Mouse (Mus musculus) MEL (cell line): Measurements from ENCODE around the gene Polrmt. TPM values are rescaled to one million over a fixed set of nuclear protein-coding genes. Genes with fewer than 3 reads are reported as not detected.

ENCODE experiments used
- DNase-seq: peaks from one replicate; pipeline ENCODE4 v3.0.0; 2011; ENCODE audit warnings: low read depth, low spot score
- H3K27ac ChIP-seq: 2 replicates; pipeline ENCODE4 v1.5.1; 2012; ENCODE audit warnings: low read depth, mild to moderate bottlenecking, control low read depth, low read length, moderate library complexity; ENCODE audit not compliant: control insufficient read depth
- H3K27me3 ChIP-seq, 2 experiments: fragments of 150-350 bp in 1 of 2; sonication (generic) in 1 of 2; 2 replicates each; pipeline ENCODE4 v1.6.1; 2012; ENCODE audit warnings: low read length in 2 of 2, mild to moderate bottlenecking in 2 of 2, improper control_type of control experiment in 1 of 2, moderate library complexity in 1 of 2; ENCODE audit not compliant: insufficient read depth in 2 of 2, control insufficient read depth in 1 of 2
- H3K36me3 ChIP-seq, 2 experiments: 2 replicates each; pipeline ENCODE4 v1.6.1; 2012 to 2014; ENCODE audit warnings: low read length in 2 of 2, improper control_type of control experiment in 1 of 2, inconsistent platforms in 1 of 2, mild to moderate bottlenecking in 1 of 2; ENCODE audit not compliant: insufficient read depth in 2 of 2, control insufficient read depth in 1 of 2
- H3K4me1 ChIP-seq, 2 experiments: fragments of 150-350 bp in 1 of 2; sonication (generic) in 1 of 2; 2 replicates each; pipeline ENCODE4 v1.6.1; 2012; ENCODE audit warnings: low read length in 2 of 2, improper control_type of control experiment in 1 of 2, mild to moderate bottlenecking in 1 of 2; ENCODE audit not compliant: insufficient read depth in 2 of 2, control insufficient read depth in 1 of 2
- H3K4me3 ChIP-seq, 2 experiments: fragments of 150-350 bp in 1 of 2; sonication (generic) in 1 of 2; 2 replicates each; pipeline ENCODE4 v1.5.1; 2012; ENCODE audit warnings: low read depth in 2 of 2, low read length in 2 of 2, mild to moderate bottlenecking in 2 of 2, moderate library complexity in 2 of 2, control low read depth in 1 of 2, improper control_type of control experiment in 1 of 2; ENCODE audit not compliant: control insufficient read depth in 1 of 2, insufficient read depth in 1 of 2
- H3K79me2 ChIP-seq: 2 replicates; pipeline ENCODE4 v1.6.1; 2012; ENCODE audit warnings: mild to moderate bottlenecking, low read length, moderate library complexity; ENCODE audit not compliant: control insufficient read depth, poor library complexity, insufficient read depth
- H3K9ac ChIP-seq: 2 replicates; pipeline ENCODE4 v1.6.1; 2012; ENCODE audit warnings: low read depth, mild to moderate bottlenecking, control low read depth, low read length, moderate library complexity; ENCODE audit not compliant: control insufficient read depth, poor library complexity, severe bottlenecking
- H3K9me3 ChIP-seq: fragments of 150-350 bp; sonication (generic); replicated peaks from 2 replicates; pipeline ENCODE4 v1.6.1; 2012; ENCODE audit warnings: mild to moderate bottlenecking, low read length, improper control_type of control experiment, moderate library complexity; ENCODE audit not compliant: insufficient read depth
- BHLHE40 ChIP-seq: IDR thresholded peaks from 2 replicates; pipeline ENCODE4 v1.6.1; 2012; ENCODE audit warnings: low read depth, mild to moderate bottlenecking, inconsistent platforms, low read length, improper control_type of control experiment, borderline replicate concordance
- CHD1 ChIP-seq: IDR thresholded peaks from 2 replicates; pipeline ENCODE4 v1.6.1; 2012; ENCODE audit warnings: low read depth, mild to moderate bottlenecking, inconsistent platforms, low read length, improper control_type of control experiment
- ELF1 ChIP-seq: IDR thresholded peaks from 2 replicates; pipeline ENCODE4 v1.6.1; 2014; ENCODE audit warnings: low read depth, mild to moderate bottlenecking, inconsistent platforms, low read length, improper control_type of control experiment, moderate library complexity
- EP300 ChIP-seq, 2 experiments: IDR thresholded peaks; 2 replicates each; pipeline ENCODE4 v1.6.1; 2011; ENCODE audit warnings: improper control_type of control experiment in 2 of 2, low read length in 2 of 2, low read depth in 1 of 2, mild to moderate bottlenecking in 1 of 2
- GABPA ChIP-seq: IDR thresholded peaks from 2 replicates; pipeline ENCODE4 v1.6.1; 2012; ENCODE audit warnings: low read depth, mild to moderate bottlenecking, inconsistent platforms, low read length, improper control_type of control experiment, moderate library complexity
- GATA1 ChIP-seq: IDR thresholded peaks from 2 replicates; pipeline ENCODE4 v1.6.1; 2011; ENCODE audit warnings: low read depth, low read length, improper control_type of control experiment
- HCFC1 ChIP-seq: IDR thresholded peaks from 2 replicates; pipeline ENCODE4 v1.6.1; 2012; ENCODE audit warnings: low read depth, mild to moderate bottlenecking, inconsistent platforms, low read length, improper control_type of control experiment, moderate library complexity
- KAT2A ChIP-seq: conservative IDR thresholded peaks from 2 replicates; pipeline ENCODE4 v1.6.1; 2012; ENCODE audit warnings: low read depth, low read length, improper control_type of control experiment, inconsistent platforms
- MAFK ChIP-seq: IDR thresholded peaks from 2 replicates; pipeline ENCODE4 v1.6.1; 2011; ENCODE audit warnings: low read depth, mild to moderate bottlenecking, low read length, improper control_type of control experiment, borderline replicate concordance
- MAX ChIP-seq: IDR thresholded peaks from 2 replicates; pipeline ENCODE4 v1.6.1; 2011; ENCODE audit warnings: low read length, improper control_type of control experiment
- MAZ ChIP-seq: IDR thresholded peaks from 2 replicates; pipeline ENCODE4 v1.6.1; 2012; ENCODE audit warnings: low read depth, mild to moderate bottlenecking, inconsistent platforms, low read length, improper control_type of control experiment
- MYC ChIP-seq: IDR thresholded peaks from 2 replicates; pipeline ENCODE4 v1.6.1; 2011; ENCODE audit warnings: low read depth, mild to moderate bottlenecking, low read length, improper control_type of control experiment, moderate library complexity
- NELFE ChIP-seq: IDR thresholded peaks from 2 replicates; pipeline ENCODE4 v1.6.1; 2011; ENCODE audit warnings: low read depth, low read length, improper control_type of control experiment
- NRF1 ChIP-seq: IDR thresholded peaks from 2 replicates; pipeline ENCODE4 v1.6.1; 2014; ENCODE audit warnings: low read depth, mild to moderate bottlenecking, inconsistent platforms, low read length, improper control_type of control experiment, moderate library complexity; ENCODE audit not compliant: poor library complexity, insufficient read depth, severe bottlenecking
- POLR2A ChIP-seq, 2 experiments: IDR thresholded peaks; 2 replicates each; pipeline ENCODE4 v1.6.1; 2011 to 2012; ENCODE audit warnings: low read length in 2 of 2, mild to moderate bottlenecking in 2 of 2, control low read depth in 1 of 2, improper control_type of control experiment in 1 of 2, low read depth in 1 of 2, moderate library complexity in 1 of 2; ENCODE audit not compliant: control insufficient read depth in 1 of 2, insufficient read depth in 1 of 2, poor library complexity in 1 of 2
- POLR2AphosphoS2 ChIP-seq: IDR thresholded peaks from 2 replicates; pipeline ENCODE4 v1.6.1; 2011; ENCODE audit warnings: low read length, improper control_type of control experiment
- POLR2AphosphoS5 ChIP-seq: IDR thresholded peaks from 2 replicates; pipeline ENCODE4 v1.6.1; 2012; ENCODE audit warnings: low read depth, borderline replicate concordance, mild to moderate bottlenecking, inconsistent platforms, low read length, moderate library complexity, mixed read lengths
- RCOR1 ChIP-seq: IDR thresholded peaks from 2 replicates; pipeline ENCODE4 v1.6.1; 2012; ENCODE audit warnings: low read depth, mild to moderate bottlenecking, inconsistent platforms, low read length, improper control_type of control experiment
- SMC3 ChIP-seq: IDR thresholded peaks from 2 replicates; pipeline ENCODE4 v1.6.1; 2011; ENCODE audit warnings: low read depth, low read length, improper control_type of control experiment
- TBP ChIP-seq: IDR thresholded peaks from 2 replicates; pipeline ENCODE4 v1.8.0; 2011; ENCODE audit warnings: low read depth, low read length, improper control_type of control experiment
- UBTF ChIP-seq: IDR thresholded peaks from 2 replicates; pipeline ENCODE4 v1.6.1; 2012; ENCODE audit warnings: low read depth, mild to moderate bottlenecking, inconsistent platforms, low read length, improper control_type of control experiment, moderate library complexity, borderline replicate concordance; ENCODE audit not compliant: insufficient read depth
- polyA plus RNA-seq, 2 experiments: library from polyadenylated mRNA; stranded (reverse) in 1 of 2; unstranded in 1 of 2; fragments of >175 nt in 1 of 2; fragments of >200 nt in 1 of 2; gene quantifications; 2 replicates each; pipeline versions ENCODE4 v1.2.1 to v1.2.4; 2012; ENCODE audit warnings: low replicate concordance in 2 of 2, low read depth in 1 of 2; ENCODE audit not compliant: insufficient read length in 2 of 2, insufficient read depth in 1 of 2, missing spikeins in 1 of 2
- total RNA-seq: library from RNA; depleted of rRNA; stranded (reverse); fragments of 300-350 nt; gene quantifications from 2 replicates; pipeline ENCODE4 v1.2.3, GENCODE M21; 2012

The Polrmt gene
- total and polyA plus RNA-seq, 3 experiments, result 35.7 to 66.9 TPM; not detected in 1

DNA sequence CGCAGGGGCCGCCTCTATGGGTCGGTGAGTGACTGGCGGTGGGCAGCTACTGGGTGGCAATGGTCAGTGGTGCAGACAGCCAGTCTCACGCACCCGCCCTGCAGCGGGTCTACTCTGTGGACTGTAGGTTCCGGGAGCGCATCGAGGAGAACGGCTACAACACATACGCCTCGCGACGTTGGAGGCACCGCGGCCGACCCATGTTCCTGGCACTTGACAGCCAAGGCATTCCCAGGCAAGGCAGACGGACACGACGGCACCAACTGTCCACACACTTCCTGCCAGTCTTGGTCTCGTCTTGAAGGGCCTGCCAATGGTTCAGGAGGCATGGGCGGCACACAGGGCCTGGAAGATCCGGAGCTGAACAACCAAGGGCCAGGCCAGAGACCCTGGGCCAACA, 10.3 kb upstream of the Polrmt start:
- H3K4me3 ChIP-seq, result no peak overlapping the region
- no peaks in the 10 kb centered on the region for H3K79me2 ChIP-seq
- no peak overlapping the region for H3K9ac ChIP-seq
- TF ChIP-seq GABPA (no peak), UBTF (no peak), POLR2A (IDR thresholded peaks at IDR 0.05; ENCODE audit: control insufficient read depth in 1 of 2, insufficient read depth in 1 of 2, low read depth in 1 of 2, low read length in 2 of 2, poor library complexity in 1 of 2) (no peak), BHLHE40 (no peak), POLR2AphosphoS5 (no peak), EP300 (IDR thresholded peaks at IDR 0.05; ENCODE audit: low read depth in 1 of 2, low read length in 2 of 2) (no peak), TBP (no peak), NELFE (no peak), MAFK (no peak), MAZ (no peak)
- H3K4me1 ChIP-seq, result no peaks in the 10 kb centered on the region
- no peak for DNase-seq
- H3K27ac ChIP-seq, result no peak overlapping the region
- no peaks in the 10 kb centered on the region for H3K27me3 ChIP-seq
- peaks cover 0 to 4% of the 10 kb centered on the region in 2 experiments; a peak in 1 of 4 replicates for H3K36me3 ChIP-seq
- no peaks in the 10 kb centered on the region for H3K9me3 ChIP-seq

DNA sequence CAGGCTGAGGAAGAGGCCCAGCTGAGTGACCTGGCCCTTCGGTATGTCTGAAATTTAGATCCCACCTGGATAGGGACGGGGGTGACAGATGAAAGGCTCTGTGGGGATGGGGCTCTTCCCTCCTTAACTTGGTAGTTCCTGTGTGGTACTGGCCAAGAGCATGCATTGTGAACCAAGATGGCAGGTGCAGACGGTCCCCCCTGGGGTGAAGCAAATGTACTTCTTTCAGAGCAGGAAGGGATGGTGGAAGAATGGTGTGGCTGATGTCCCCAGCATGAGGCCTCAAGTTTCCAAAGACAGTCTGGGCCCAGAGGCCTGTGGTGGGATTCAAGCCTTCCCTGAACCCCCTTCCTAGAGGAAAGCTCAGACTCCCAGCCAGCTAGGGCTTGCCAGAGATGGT, 9.5 kb upstream of the Polrmt start:
- no peaks in the 10 kb centered on the region for H3K79me2 ChIP-seq
- H3K27me3 ChIP-seq, result no peaks in the 10 kb centered on the region
- no peaks in the 10 kb centered on the region for H3K4me1 ChIP-seq
- TF ChIP-seq MYC, result no peak
- no peak for TF ChIP-seq POLR2AphosphoS2
- no peak for TF ChIP-seq MAZ
- no peak for TF ChIP-seq TBP
- TF ChIP-seq MAFK, result no peak
- no peak for TF ChIP-seq GATA1
- TF ChIP-seq ELF1, result no peak
- no peak for TF ChIP-seq RCOR1
- TF ChIP-seq KAT2A, result no peak
- TF ChIP-seq SMC3, result no peak
- TF ChIP-seq EP300 (IDR thresholded peaks at IDR 0.05; ENCODE audit: low read depth in 1 of 2, low read length in 2 of 2), result no peak
- no peak for TF ChIP-seq HCFC1
- no peak for TF ChIP-seq MAX
- TF ChIP-seq NRF1, result no peak
- no peak for TF ChIP-seq CHD1
- no peaks in the 10 kb centered on the region for H3K9me3 ChIP-seq
- H3K36me3 ChIP-seq, result peaks cover 0 to 4% of the 10 kb centered on the region in 2 experiments; a peak in 1 of 4 replicates
- no peak for DNase-seq
- H3K9ac ChIP-seq, result no peak overlapping the region
- no peak overlapping the region for H3K27ac ChIP-seq
- no peak overlapping the region for H3K4me3 ChIP-seq
